In genomic region chr11:70225798-70226601, GRCm38 (mm10) we compare ENCODE assay signal across 10 mouse cellular contexts. TPM values are rescaled to one million over a fixed set of nuclear protein-coding genes. Genes with fewer than 3 reads are reported as not detected.
DNase-seq lines count a peak whose midpoint lies in the region; ATAC-seq and TF ChIP-seq lines count a peak whose summit lies in the region.
"Had no signal": no experiment of that assay in that cellular context is flagged by ENCODE, and none has a peak within 500 bp of the region (broad histone marks: within the 10 kb centered on the region; RNA-seq: fewer than 3 reads in every experiment).

No protein-coding gene starts in this region.

- no peak for TF ChIP-seq POLR2A in kidney, adult 2 months (IDR thresholded peaks at IDR 0.05; ENCODE audit: low read depth, low read length)

- H3K27me3 ChIP-seq in kidney, adult 2 months (replicated peaks; ENCODE audit: control insufficient read depth, insufficient read depth, low read length), result no peaks in the 10 kb centered on the region
- peaks cover 70% of the 10 kb centered on the region for H3K27me3 ChIP-seq in embryonic facial prominence, embryonic 14.5 days (replicated peaks; ENCODE audit: control insufficient read depth, insufficient read depth, low read length)
- H3K27me3 ChIP-seq in intestine, embryonic 15.5 days (replicated peaks), result peaks cover 23% of the 10 kb centered on the region
- peaks cover 36% of the 10 kb centered on the region for H3K27me3 ChIP-seq in midbrain, embryonic 16.5 days (ENCODE audit: control insufficient read depth, insufficient read depth, low read depth, low read length)

- peak overlapping the region; percentile 25 for H3K4me3 ChIP-seq in kidney, adult 2 months (ENCODE audit: insufficient read depth, low read depth, low read length)
- H3K4me3 ChIP-seq in embryonic facial prominence, embryonic 14.5 days (ENCODE audit: low read depth, low read length), result peak overlapping the region; percentile 26
- H3K4me3 ChIP-seq in intestine, embryonic 15.5 days (replicated peaks), result peak overlapping the region; percentile 30
- H3K4me3 ChIP-seq in midbrain, embryonic 16.5 days (ENCODE audit: low read depth, low read length), result peak overlapping the region; percentile 36

- H3K4me1 ChIP-seq in kidney, adult 2 months (ENCODE audit: control insufficient read depth, insufficient read depth, low read length), result peaks cover 18% of the 10 kb centered on the region
- H3K4me1 ChIP-seq in embryonic facial prominence, embryonic 14.5 days (ENCODE audit: control insufficient read depth, insufficient read depth, low read length), result no peaks in the 10 kb centered on the region
- peaks cover 28% of the 10 kb centered on the region for H3K4me1 ChIP-seq in intestine, embryonic 15.5 days (replicated peaks)
- peaks cover 25% of the 10 kb centered on the region for H3K4me1 ChIP-seq in midbrain, embryonic 16.5 days (ENCODE audit: control insufficient read depth, insufficient read depth, low read length)

- no peak; the same call in 1 of the 2 replicates for ATAC-seq in embryonic facial prominence, embryonic 14.5 days (ENCODE audit: low read depth)
- no peak for ATAC-seq in intestine, embryonic 15.5 days
- ATAC-seq in midbrain, embryonic 16.5 days, result peak; percentile 25; the same call in 1 of the 2 replicates
- ATAC-seq: Patski had no signal

- H3K36me3 ChIP-seq in kidney, adult 2 months (ENCODE audit: control insufficient read depth, insufficient read depth, low read length), result no peaks in the 10 kb centered on the region
- H3K36me3 ChIP-seq in embryonic facial prominence, embryonic 14.5 days (ENCODE audit: control insufficient read depth, insufficient read depth, low read length), result no peaks in the 10 kb centered on the region
- H3K36me3 ChIP-seq in intestine, embryonic 15.5 days, result no peaks in the 10 kb centered on the region
- no peaks in the 10 kb centered on the region for H3K36me3 ChIP-seq in midbrain, embryonic 16.5 days (ENCODE audit: control insufficient read depth, insufficient read depth, low read length)

- peak overlapping the region; percentile 38 for H3K9ac ChIP-seq in embryonic facial prominence, embryonic 14.5 days (ENCODE audit: low read depth, low read length)
- H3K9ac ChIP-seq in intestine, embryonic 15.5 days, result peak overlapping the region; percentile 23; the same call in 1 of the 2 replicates
- peak overlapping the region; percentile 57 for H3K9ac ChIP-seq in midbrain, embryonic 16.5 days (ENCODE audit: low read depth, low read length)

- peak overlapping the region; percentile 49 for H3K4me2 ChIP-seq in embryonic facial prominence, embryonic 14.5 days (ENCODE audit: low read depth, low read length)
- H3K4me2 ChIP-seq in intestine, embryonic 15.5 days (replicated peaks), result peak overlapping the region; percentile 57
- H3K4me2 ChIP-seq in midbrain, embryonic 16.5 days (ENCODE audit: low read length), result peak overlapping the region; percentile 56

- H3K9me3 ChIP-seq in embryonic facial prominence, embryonic 14.5 days (ENCODE audit: control insufficient read depth, low read length), result no peaks in the 10 kb centered on the region
- H3K9me3 ChIP-seq in intestine, embryonic 15.5 days, result no peaks in the 10 kb centered on the region
- no peaks in the 10 kb centered on the region for H3K9me3 ChIP-seq in midbrain, embryonic 16.5 days (replicated peaks; ENCODE audit: control insufficient read depth, low read length, poor library complexity, severe bottlenecking)

- 37% methylated on average over 27 of the region's 27 CpGs for whole genome bisulfite sequencing in kidney, adult 2 months
- WGBS in embryonic facial prominence, embryonic 14.5 days, result 19% methylated on average over 27 of the region's 27 CpGs
- 21% methylated on average over 27 of the region's 27 CpGs for WGBS in intestine, embryonic 15.5 days
- WGBS in midbrain, embryonic 16.5 days, result 19% methylated on average over 27 of the region's 27 CpGs

- no peak overlapping the region for H3K27ac ChIP-seq in kidney, adult 2 months (ENCODE audit: insufficient read depth, low read depth, low read length)
- H3K27ac ChIP-seq in embryonic facial prominence, embryonic 14.5 days (replicated peaks; ENCODE audit: low read depth, low read length), result no peak overlapping the region
- H3K27ac ChIP-seq in intestine, embryonic 15.5 days, result peak overlapping the region; percentile 3; the same call in 1 of the 2 replicates
- no peak overlapping the region for H3K27ac ChIP-seq in midbrain, embryonic 16.5 days (ENCODE audit: low read length)

- peak; percentile 1 for DNase-seq in kidney, adult 2 months
- no peak for DNase-seq in kidney, postnatal 25 days
- no peak for DNase-seq in embryonic facial prominence, embryonic 14.5 days (ENCODE audit: low spot score)
- no peak for DNase-seq in left cerebral cortex, postnatal 4 days
- DNase-seq in c-Kit-positive CD71-positive TER-119-positive erythroid progenitor cells, embryonic 14.5 days (ENCODE audit: low spot score), result no peak
- DNase-seq in spleen, postnatal 14 days (ENCODE audit: low spot score in 2 of 2), result no peak

- no peak for TF ChIP-seq CTCF in kidney, adult 2 months (conservative IDR thresholded peaks at IDR 0.05; ENCODE audit: insufficient read depth, insufficient read length, low read depth, low read length)

- intact Hi-C loops in left cerebral cortex, postnatal 4 days (cut with DNase I), result no loop called here

RNA-seq across cellular contexts. Expression of gene Bcl6b, which starts 3.6 kb away (rescaled TPM):
- 7.9 and 8.8 TPM in 2 replicates for polyA plus RNA-seq in kidney, adult 2 months (2012; rRNA removed)
- polyA plus RNA-seq in embryonic facial prominence, embryonic 14.5 days (2014; fragmentation: Nextera tagmentation; extraction: Ambion mirVana), result 11.6 and 13.0 TPM in 2 replicates
- polyA plus RNA-seq in intestine, embryonic 15.5 days (2015; fragmentation: Nextera tagmentation; extraction: Ambion mirVana), result 11.1 and 11.9 TPM in 2 replicates
- 5.1 and 5.3 TPM in 2 replicates for polyA plus RNA-seq in midbrain, embryonic 16.5 days (2015; fragmentation: Nextera tagmentation; extraction: Ambion mirVana)
- 1 to 10 TPM; 9.1 to 9.3 TPM for total RNA-seq in left cerebral cortex, postnatal 4 days (2021)
- total RNA-seq: neutrophil, adult 5-6 weeks had no signal
- polyA plus RNA-seq: Patski had no signal

RNA-seq across cellular contexts. Expression of gene Slc16a13, which starts 5.1 kb away (rescaled TPM):
- polyA plus RNA-seq in kidney, adult 2 months (2012; rRNA removed), result 44.0 and 48.8 TPM in 2 replicates
- 4.2 and 5.8 TPM in 2 replicates for polyA plus RNA-seq in embryonic facial prominence, embryonic 14.5 days (2014; fragmentation: Nextera tagmentation; extraction: Ambion mirVana)
- polyA plus RNA-seq in intestine, embryonic 15.5 days (2015; fragmentation: Nextera tagmentation; extraction: Ambion mirVana), result 13.2 and 16.0 TPM in 2 replicates
- 12.7 and 13.6 TPM in 2 replicates for polyA plus RNA-seq in midbrain, embryonic 16.5 days (2015; fragmentation: Nextera tagmentation; extraction: Ambion mirVana)
- total RNA-seq in left cerebral cortex, postnatal 4 days (2021), result 10 to 100 TPM; 14.8 to 15.2 TPM

RNA-seq across cellular contexts. Expression of gene 0610010K14Rik, which starts 11.7 kb away (rescaled TPM):
- polyA plus RNA-seq in kidney, adult 2 months (2012; rRNA removed), result 73.6 and 78.9 TPM in 2 replicates
- 149 and 172 TPM in 2 replicates for polyA plus RNA-seq in embryonic facial prominence, embryonic 14.5 days (2014; fragmentation: Nextera tagmentation; extraction: Ambion mirVana)
- 133 and 138 TPM in 2 replicates for polyA plus RNA-seq in intestine, embryonic 15.5 days (2015; fragmentation: Nextera tagmentation; extraction: Ambion mirVana)
- polyA plus RNA-seq in midbrain, embryonic 16.5 days (2015; fragmentation: Nextera tagmentation; extraction: Ambion mirVana), result 165 and 167 TPM in 2 replicates
- total RNA-seq in left cerebral cortex, postnatal 4 days (2021), result 10 to 100 TPM; 64.2 to 73.1 TPM

RNA-seq across cellular contexts. Expression of gene Slc16a11, which starts 13.4 kb away (rescaled TPM):
- polyA plus RNA-seq in kidney, adult 2 months (2012; rRNA removed), result 36.4 and 56.5 TPM in 2 replicates
- polyA plus RNA-seq in embryonic facial prominence, embryonic 14.5 days (2014; fragmentation: Nextera tagmentation; extraction: Ambion mirVana), result 2.9 and 3.0 TPM in 2 replicates
- polyA plus RNA-seq in intestine, embryonic 15.5 days (2015; fragmentation: Nextera tagmentation; extraction: Ambion mirVana), result 2.9 and 3.7 TPM in 2 replicates
- 6.9 and 7.8 TPM in 2 replicates for polyA plus RNA-seq in midbrain, embryonic 16.5 days (2015; fragmentation: Nextera tagmentation; extraction: Ambion mirVana)
- 10 to 100 TPM; 16.8 to 26.8 TPM for total RNA-seq in left cerebral cortex, postnatal 4 days (2021)

RNA-seq across cellular contexts. Expression of gene Gm21988, which starts 13.6 kb away (rescaled TPM):
- polyA plus RNA-seq in kidney, adult 2 months (2012; rRNA removed), result 13.9 and 15.8 TPM in 2 replicates
- polyA plus RNA-seq in embryonic facial prominence, embryonic 14.5 days (2014; fragmentation: Nextera tagmentation; extraction: Ambion mirVana), result 9.9 and 12.2 TPM in 2 replicates
- polyA plus RNA-seq in intestine, embryonic 15.5 days (2015; fragmentation: Nextera tagmentation; extraction: Ambion mirVana), result 8.8 and 10.6 TPM in 2 replicates
- 12.0 and 12.7 TPM in 2 replicates for polyA plus RNA-seq in midbrain, embryonic 16.5 days (2015; fragmentation: Nextera tagmentation; extraction: Ambion mirVana)
- 1 to 10 TPM; 8.5 to 8.6 TPM for total RNA-seq in left cerebral cortex, postnatal 4 days (2021)
